Mouse (Mus musculus) heart, adult 9 months (tissue): ENCODE results near the gene Zfp444.
"Not testable (repeated sequence)": the region's sequence is repeated elsewhere in the genome, so short reads cannot be mapped to it uniquely, and the experiment has no call there.

Experiments
- DNase-seq, 2 experiments: peaks; one replicate each; pipeline ENCODE4 v3.0.0; 2022; ENCODE audit warnings: low spot score in 2 of 2

Zfp444 gene

GRCm38 (mm10) chr7:6161541-6161940 lies 10.5 kb upstream of the Zfp444 start:
- no peak for DNase-seq

- DNase-seq, result no peak
Measured at GRCm38 (mm10) chr7:6162172-6162571, 9.9 kb upstream of the Zfp444 start.

GRCm38 (mm10) chr7:6164671-6165070 lies 7.4 kb upstream of the Zfp444 start:
- DNase-seq, result no peak

GRCm38 (mm10) chr7:6169403-6169802 lies 2.6 kb upstream of the Zfp444 start:
- DNase-seq, result no peak

- no peak for DNase-seq
Measured at GRCm38 (mm10) chr7:6170391-6170790, 1.6 kb upstream of the Zfp444 start.

GRCm38 (mm10) chr7:6170871-6171270 lies 1.2 kb upstream of the Zfp444 start:
- no peak for DNase-seq

- peak in 1 of 2 experiments; percentile 62 for DNase-seq
Measured at GRCm38 (mm10) chr7:6171444-6172005, 501 bp upstream of the Zfp444 start.

GRCm38 (mm10) chr7:6172674-6173244 lies 733 bp downstream of the Zfp444 start:
- DNase-seq, result no peak

GRCm38 (mm10) chr7:6173872-6174271 lies 1.8 kb downstream of the Zfp444 start:
- no peak for DNase-seq

GRCm38 (mm10) chr7:6174365-6174987 lies 2.5 kb downstream of the Zfp444 start:
- not testable (repeated sequence) for DNase-seq

- no peak for DNase-seq
Measured at GRCm38 (mm10) chr7:6179013-6179412, 7.0 kb downstream of the Zfp444 start.

GRCm38 (mm10) chr7:6182882-6183281 lies 10.9 kb downstream of the Zfp444 start:
- no peak for DNase-seq

- DNase-seq, result no peak
Measured at GRCm38 (mm10) chr7:6183802-6184201, 11.8 kb downstream of the Zfp444 start.

- no peak for DNase-seq
Measured at GRCm38 (mm10) chr7:6184521-6184920, 12.5 kb downstream of the Zfp444 start.

GRCm38 (mm10) chr7:6185391-6185790 lies 13.4 kb downstream of the Zfp444 start:
- no peak for DNase-seq

GRCm38 (mm10) chr7:6186176-6186575 lies 14.2 kb downstream of the Zfp444 start:
- no peak for DNase-seq

- DNase-seq, result no peak
Measured at GRCm38 (mm10) chr7:6186756-6187155, 14.7 kb downstream of the Zfp444 start.

- no peak for DNase-seq
Measured at GRCm38 (mm10) chr7:6189542-6189941, 17.5 kb downstream of the Zfp444 start.

GRCm38 (mm10) chr7:6191376-6191775 lies 19.4 kb downstream of the Zfp444 start:
- peak; percentile 9 to 60 for DNase-seq

GRCm38 (mm10) chr7:6194129-6194528 lies 22.1 kb downstream of the Zfp444 start:
- peak in 1 of 2 experiments; percentile 10 for DNase-seq

- no peak for DNase-seq
Measured at GRCm38 (mm10) chr7:6195777-6196176, 23.8 kb downstream of the Zfp444 start.

GRCm38 (mm10) chr7:6196790-6197189 lies 24.8 kb downstream of the Zfp444 start, which contains the start of gene Galp:
TSS of gene Galp (plus strand) at chr7:6197090.
- DNase-seq, result no peak

GRCm38 (mm10) chr7:6204200-6204599 lies 32.2 kb downstream of the Zfp444 start:
- DNase-seq, result no peak
